Mouse (Mus musculus) testis, adult 2 months (tissue): ENCODE data around the gene Tbcel.

ENCODE experiments used
- CTCF ChIP-seq: fragments of 200-500 bp; IDR thresholded peaks from 2 replicates; pipeline ENCODE4 v1.5.1; 2012; ENCODE audit warnings: low read depth, mild to moderate bottlenecking, inconsistent platforms, low read length, moderate library complexity; ENCODE audit not compliant: control insufficient read depth, insufficient read depth, insufficient replicate concordance
- POLR2A ChIP-seq: fragments of 200-500 bp; IDR thresholded peaks from 2 replicates; pipeline ENCODE4 v1.6.1; 2012; ENCODE audit warnings: low read depth, mild to moderate bottlenecking, inconsistent platforms, low read length, moderate library complexity; ENCODE audit not compliant: control insufficient read depth

DNA sequence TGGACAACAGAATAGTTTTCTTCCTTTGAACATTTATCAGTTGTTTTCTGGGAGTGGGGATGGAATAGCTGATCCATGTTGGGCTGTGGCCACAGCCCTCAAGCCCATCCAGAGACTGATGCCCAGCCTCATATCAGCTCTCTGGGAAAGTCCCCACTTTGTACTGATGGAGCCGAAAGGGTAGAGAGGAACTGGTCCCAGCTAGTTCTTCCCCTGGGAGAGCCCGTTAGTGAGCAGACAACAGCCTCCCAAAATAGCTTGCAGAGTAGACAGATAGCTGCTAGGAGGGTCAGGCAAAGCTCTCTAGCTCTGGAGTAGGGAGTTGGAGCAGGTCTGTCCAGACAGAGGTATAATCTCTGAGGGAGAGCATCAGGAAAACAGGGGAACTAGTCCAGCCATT is 111.5 kb downstream of the Tbcel start:
- no peak for TF ChIP-seq CTCF
- no peak for TF ChIP-seq POLR2A
